Mouse (Mus musculus) adrenal gland, postnatal 10 days (tissue): Measurements from ENCODE around the gene Dhx16. TPM values are rescaled to one million over a fixed set of nuclear protein-coding genes. Genes with fewer than 3 reads are reported as not detected.
"Not testable (repeated sequence)": the region's sequence is repeated elsewhere in the genome, so short reads cannot be mapped to it uniquely, and the experiment has no call there.

Source experiments
- DNase-seq: peaks from one replicate; pipeline ENCODE4 v3.0.0; 2021; ENCODE audit warnings: mixed read lengths
- microRNA-seq: library from miRNA; unstranded; fragments of <30 nt; microRNA quantifications from one replicate; pipeline ENCODE4 v1.2.0, GENCODE M21; 2021
- total RNA-seq, 2 experiments: library from RNA; stranded (reverse); gene quantifications; 2 replicates each; pipeline ENCODE4 v1.2.3; 2021

Dhx16 gene
- total RNA-seq, 2 experiments from 2014 or later: 36.8 to 38.0 TPM

GRCm38 (mm10) chr17:35920384-35920783 lies 40.8 kb downstream of the Dhx16 start:
- no peak for DNase-seq

GRCm38 (mm10) chr17:35920862-35921562 lies 41.4 kb downstream of the Dhx16 start:
- DNase-seq: peak; percentile 50

GRCm38 (mm10) chr17:35921710-35922109 lies 42.1 kb downstream of the Dhx16 start:
- DNase-seq: no peak

- no peak for DNase-seq
These were observed 42.9 kb downstream of the Dhx16 start for GRCm38 (mm10) chr17:35922566-35922965.

GRCm38 (mm10) chr17:35923281-35923680 lies 43.7 kb downstream of the Dhx16 start:
- no peak for DNase-seq

GRCm38 (mm10) chr17:35927471-35927870 lies 47.9 kb downstream of the Dhx16 start:
- DNase-seq: no peak

GRCm38 (mm10) chr17:35929534-35929933 lies 49.9 kb downstream of the Dhx16 start:
- no peak for DNase-seq

- no peak for DNase-seq
These were observed 51.0 kb downstream of the Dhx16 start for GRCm38 (mm10) chr17:35930627-35931026.

GRCm38 (mm10) chr17:35932608-35933007 lies 53.0 kb downstream of the Dhx16 start:
- DNase-seq: no peak

- not testable (repeated sequence) for DNase-seq
These were observed 56.1 kb downstream of the Dhx16 start for GRCm38 (mm10) chr17:35935763-35936162.

- DNase-seq: peak; percentile 53
These were observed 58.2 kb downstream of the Dhx16 start for GRCm38 (mm10) chr17:35937700-35938348.

GRCm38 (mm10) chr17:35939108-35939507 lies 59.5 kb downstream of the Dhx16 start:
- no peak for DNase-seq

GRCm38 (mm10) chr17:35939941-35940340 lies 60.3 kb downstream of the Dhx16 start:
- no peak for DNase-seq

Small RNA genes within 50 kb of the gene (microRNA-seq; reads per million reads assigned to microRNA genes)
- gene Gm28033: 1.4 reads per million
- gene Mir1894: not detected

Other genes starting within 250 kb of the Dhx16 start
- gene Mucl3, start 236.1 kb upstream of the Dhx16 start, total RNA-seq: not detected
- 10 to 100 TPM; 49.2 to 66.4 TPM for gene Vars2, start 212.2 kb upstream of the Dhx16 start, total RNA-seq
- gene Gtf2h4, start 206.1 kb upstream of the Dhx16 start, total RNA-seq: 10 to 100 TPM; 27.6 to 32.2 TPM
- gene Ddr1, start 175.2 kb upstream of the Dhx16 start, total RNA-seq: 10 to 100 TPM; 33.7 to 39.6 TPM
- gene Ier3, start 58.1 kb upstream of the Dhx16 start, total RNA-seq: 10 to 100 TPM in 1 of 2 experiments, 1 to 10 TPM in 1; 7.6 to 19.0 TPM
- 10 to 100 TPM; 54.6 to 70.8 TPM for gene Flot1, start 56.6 kb upstream of the Dhx16 start, total RNA-seq
- gene Tubb5, start 41.5 kb upstream of the Dhx16 start, total RNA-seq: 100 to 1,000 TPM; 351 to 404 TPM
- 10 to 100 TPM; 21.9 to 27.1 TPM for gene Mdc1, start 38.3 kb upstream of the Dhx16 start, total RNA-seq
- gene Nrm, start 18.5 kb upstream of the Dhx16 start, total RNA-seq: 10 to 100 TPM; 12.7 to 18.3 TPM
- 10 to 100 TPM; 35.4 to 35.6 TPM for gene Ppp1r18, start 14.2 kb upstream of the Dhx16 start, total RNA-seq
- gene 2310061I04Rik, start 17.6 kb downstream of the Dhx16 start, total RNA-seq: 10 to 100 TPM; 58.0 to 70.5 TPM
- 10 to 100 TPM; 15.9 to 28.7 TPM for gene Atat1, start 30.3 kb downstream of the Dhx16 start, total RNA-seq
- gene Mrps18b, start 36.6 kb downstream of the Dhx16 start, total RNA-seq: 100 to 1,000 TPM; 101 to 104 TPM
- 10 to 100 TPM; 78.7 to 83.1 TPM for gene Ppp1r10, start 36.6 kb downstream of the Dhx16 start, total RNA-seq
- 10 to 100 TPM; 72.7 to 78.3 TPM for gene Abcf1, start 89.9 kb downstream of the Dhx16 start, total RNA-seq
- 10 to 100 TPM; 41.5 to 42.9 TPM for gene Gnl1, start 100.0 kb downstream of the Dhx16 start, total RNA-seq
- gene Prr3, start 100.4 kb downstream of the Dhx16 start, total RNA-seq: 10 to 100 TPM; 16.7 to 28.8 TPM
- 1 to 10 TPM; 2.9 to 3.9 TPM for gene H2-T24, start 140.7 kb downstream of the Dhx16 start, total RNA-seq
- gene H2-T23, start 153.0 kb downstream of the Dhx16 start, total RNA-seq: 10 to 100 TPM; 55.7 to 82.7 TPM
- 10 to 100 TPM; 23.5 to 25.4 TPM for gene H2-T22, start 162.9 kb downstream of the Dhx16 start, total RNA-seq
- gene Gm6034, start 163.1 kb downstream of the Dhx16 start, total RNA-seq: not detected
- 1 to 10 TPM; 2.4 to 2.5 TPM for gene Gm11127, start 178.6 kb downstream of the Dhx16 start, total RNA-seq
- gene Gm19684, start 241.9 kb downstream of the Dhx16 start, total RNA-seq: not detected
- gene Gm7030, start 249.6 kb downstream of the Dhx16 start, total RNA-seq: not detected